Mouse (Mus musculus) kidney, embryonic 16.5 days (tissue): Measurements from ENCODE around the gene Tbx15. TPM values are rescaled to one million over a fixed set of nuclear protein-coding genes. Genes with fewer than 3 reads are reported as not detected.

ENCODE experiments used
- ATAC-seq: fragments of 200-750 bp; cut with Nextera tagmentation; 2 replicates; pipeline ENCODE4 v1.8.0; 2017; ENCODE audit warnings: moderate TSS enrichment; ENCODE audit not compliant: low FRiP score, low TSS enrichment
- H3K27ac ChIP-seq: fragments of 300-500 bp; sonication (generic); 2 replicates; pipeline ENCODE4 v1.5.1; 2014; ENCODE audit warnings: low read length
- H3K27me3 ChIP-seq: fragments of 300-500 bp; sonication (generic); 2 replicates; pipeline ENCODE4 v1.6.1; 2014; ENCODE audit warnings: low read length, control low read depth, mixed read lengths; ENCODE audit not compliant: insufficient read depth
- H3K36me3 ChIP-seq: fragments of 300-500 bp; sonication (generic); 2 replicates; pipeline ENCODE4 v1.6.1; 2014; ENCODE audit warnings: low read length, control low read depth, mixed read lengths; ENCODE audit not compliant: insufficient read depth
- H3K4me1 ChIP-seq: fragments of 300-500 bp; sonication (generic); 2 replicates; pipeline ENCODE4 v1.6.1; 2014; ENCODE audit warnings: low read length, control low read depth, mixed read lengths; ENCODE audit not compliant: insufficient read depth
- H3K4me2 ChIP-seq: fragments of 300-500 bp; sonication (generic); replicated peaks from 2 replicates; pipeline ENCODE4 v1.6.1; 2014; ENCODE audit warnings: low read depth, low read length
- H3K4me3 ChIP-seq: fragments of 300-500 bp; sonication (generic); 2 replicates; pipeline ENCODE4 v1.5.1; 2014; ENCODE audit warnings: mild to moderate bottlenecking, low read length
- H3K9ac ChIP-seq: fragments of 300-500 bp; sonication (generic); replicated peaks from 2 replicates; pipeline ENCODE4 v1.6.1; 2014; ENCODE audit warnings: low read length
- H3K9me3 ChIP-seq: fragments of 300-500 bp; sonication (generic); 2 replicates; pipeline ENCODE4 v1.6.1; 2016; ENCODE audit warnings: low read length, control low read depth
- WGBS: fragments of 180-500 bp; shearing (Covaris S2); extraction: QIAGEN DNeasy Blood & Tissue Kit; methylation state at CpG from one replicate; pipeline ENCODE4 v1.1.7; 2014; 5-methylcytosine and 5-hydroxymethylcytosine counted together
- polyA plus RNA-seq: library from polyadenylated mRNA; unstranded; fragments of >200 nt; fragmentation: Nextera tagmentation; extraction: Ambion mirVana; gene quantifications from 2 replicates; pipeline ENCODE4 v1.2.1, GENCODE M21; 2015

Gene Tbx15
- polyA plus RNA-seq, 1 experiment from 2014 or later, result 0.09 TPM

- ATAC-seq, result no peak
- H3K4me3 ChIP-seq, result no peak overlapping the region
- H3K9me3 ChIP-seq, result no peaks in the 10 kb centered on the region
- no peak overlapping the region for H3K27ac ChIP-seq
- H3K9ac ChIP-seq, result no peak overlapping the region
- peaks cover 79% of the 10 kb centered on the region for H3K27me3 ChIP-seq
- H3K36me3 ChIP-seq, result no peaks in the 10 kb centered on the region
- H3K4me2 ChIP-seq, result no peak overlapping the region
- WGBS, result 2% methylated on average over 18 of the region's 18 CpGs
- H3K4me1 ChIP-seq, result peaks cover 13% of the 10 kb centered on the region; the same call in 1 of the 2 replicates
These were observed 4.1 kb upstream of the Tbx15 start for GRCm38 (mm10) chr3:99235804-99236755.

GRCm38 (mm10) chr3:99238691-99239090 lies 1.5 kb upstream of the Tbx15 start:
- ATAC-seq, result no peak
- no peak overlapping the region for H3K4me2 ChIP-seq
- no peak overlapping the region for H3K27ac ChIP-seq
- no peaks in the 10 kb centered on the region for H3K36me3 ChIP-seq
- no peak overlapping the region for H3K9ac ChIP-seq
- 5% methylated on average over 1 of the region's 1 CpGs for WGBS
- peaks cover 18% of the 10 kb centered on the region; the same call in 1 of the 2 replicates for H3K4me1 ChIP-seq
- peaks cover 91% of the 10 kb centered on the region for H3K27me3 ChIP-seq
- H3K4me3 ChIP-seq, result no peak overlapping the region
- H3K9me3 ChIP-seq, result no peaks in the 10 kb centered on the region

GRCm38 (mm10) chr3:99239301-99240045 lies 708 bp upstream of the Tbx15 start:
- under 1% methylated on average over 20 of the region's 20 CpGs for WGBS
- no peak for ATAC-seq

GRCm38 (mm10) chr3:99240811-99241738 lies 894 bp downstream of the Tbx15 start:
- no peak overlapping the region for H3K27ac ChIP-seq
- peaks cover 96% of the 10 kb centered on the region for H3K27me3 ChIP-seq
- no peak overlapping the region for H3K9ac ChIP-seq
- under 1% methylated on average over 50 of the region's 50 CpGs for WGBS
- H3K4me2 ChIP-seq, result peak overlapping the region; percentile 42
- no peak for ATAC-seq
- no peaks in the 10 kb centered on the region for H3K9me3 ChIP-seq
- no peaks in the 10 kb centered on the region for H3K36me3 ChIP-seq
- peaks cover 14% of the 10 kb centered on the region; the same call in 1 of the 2 replicates for H3K4me1 ChIP-seq
- peak overlapping the region; percentile 32 for H3K4me3 ChIP-seq

More at GRCm38 (mm10) chr3:99239301-99240045, 708 bp upstream of the Tbx15 start:
- Histone ChIP-seq H3K36me3 (no peaks in the 10 kb centered on the region), H3K4me3 (no peak overlapping the region), H3K4me2 (no peak overlapping the region), H3K27ac (no peak overlapping the region), H3K9me3 (no peaks in the 10 kb centered on the region), H3K27me3 (peaks cover 95% of the 10 kb centered on the region), H3K9ac (no peak overlapping the region), H3K4me1 (peaks cover 14% of the 10 kb centered on the region; the same call in 1 of the 2 replicates)

GRCm38 (mm10) chr3:99242481-99242880 lies 2.3 kb downstream of the Tbx15 start:
- peaks cover 14% of the 10 kb centered on the region; the same call in 1 of the 2 replicates for H3K4me1 ChIP-seq
- H3K9me3 ChIP-seq, result no peaks in the 10 kb centered on the region
- no peak overlapping the region for H3K4me2 ChIP-seq
- H3K9ac ChIP-seq, result no peak overlapping the region
- ATAC-seq, result no peak
- peaks cover 98% of the 10 kb centered on the region for H3K27me3 ChIP-seq
- H3K36me3 ChIP-seq, result no peaks in the 10 kb centered on the region
- H3K4me3 ChIP-seq, result no peak overlapping the region
- H3K27ac ChIP-seq, result no peak overlapping the region
- WGBS, result 1% methylated on average over 8 of the region's 8 CpGs

- Histone ChIP-seq H3K27ac (no peak overlapping the region), H3K9me3 (no peaks in the 10 kb centered on the region), H3K27me3 (peaks cover 98% of the 10 kb centered on the region), H3K9ac (no peak overlapping the region), H3K4me2 (no peak overlapping the region), H3K4me3 (no peak overlapping the region), H3K36me3 (no peaks in the 10 kb centered on the region), H3K4me1 (peaks cover 12% of the 10 kb centered on the region; the same call in 1 of the 2 replicates)
- 4% methylated on average over 3 of the region's 3 CpGs for WGBS
- ATAC-seq, result no peak
These were observed 5.2 kb downstream of the Tbx15 start for GRCm38 (mm10) chr3:99245341-99245740.

- H3K4me2 ChIP-seq, result no peak overlapping the region
- peaks cover 99% of the 10 kb centered on the region for H3K27me3 ChIP-seq
- no peaks in the 10 kb centered on the region for H3K9me3 ChIP-seq
- WGBS, result 26% methylated on average over 3 of the region's 3 CpGs
- H3K36me3 ChIP-seq, result no peaks in the 10 kb centered on the region
- ATAC-seq, result no peak
- H3K9ac ChIP-seq, result no peak overlapping the region
- H3K27ac ChIP-seq, result no peak overlapping the region
- no peaks in the 10 kb centered on the region for H3K4me1 ChIP-seq
- no peak overlapping the region for H3K4me3 ChIP-seq
These were observed 6.4 kb downstream of the Tbx15 start for GRCm38 (mm10) chr3:99246629-99247028.

GRCm38 (mm10) chr3:99247586-99247985 lies 7.4 kb downstream of the Tbx15 start:
- H3K36me3 ChIP-seq, result no peaks in the 10 kb centered on the region
- H3K9ac ChIP-seq, result no peak overlapping the region
- no peak overlapping the region for H3K4me3 ChIP-seq
- peaks cover 99% of the 10 kb centered on the region for H3K27me3 ChIP-seq
- no peak overlapping the region for H3K27ac ChIP-seq
- no peaks in the 10 kb centered on the region for H3K9me3 ChIP-seq
- no peaks in the 10 kb centered on the region for H3K4me1 ChIP-seq
- no peak overlapping the region for H3K4me2 ChIP-seq
- no peak for ATAC-seq
- WGBS, result 4% methylated on average over 4 of the region's 4 CpGs
